Mouse (Mus musculus): Measurements from ENCODE around the gene Phb. TPM values are rescaled to one million over a fixed set of nuclear protein-coding genes. Genes with fewer than 3 reads are reported as not detected.
A peak's percentile ranks its signal among the peaks of the same experiment; 100 is the strongest.

The Phb gene
- polyA plus RNA-seq, 2 experiments, result 124 to 153 TPM

GRCm38 (mm10) chr11:95723287-95723686, 56.5 kb downstream of the Phb start, which contains the start of gene B130006D01Rik:
Gene B130006D01Rik (plus strand): TSS chr11:95723587.
- 76% methylated on average over 5 of the region's 5 CpGs for WGBS (ENCODE audit: insufficient replicate concordance)
- Histone ChIP-seq H3K9ac (replicated peaks) (no peak within 1 kb of the TSS), H3K4me2 (ENCODE audit: low read depth) (no peak within 1 kb of the TSS), H3K27ac (no peak within 1 kb of the TSS), H3K27me3 (ENCODE audit: control insufficient read depth, insufficient read depth, low read length) (no peaks in the 10 kb centered on the region), H3K36me3 (replicated peaks; ENCODE audit: control insufficient read depth, insufficient read depth, low read depth) (no peaks in the 10 kb centered on the region), H3K4me3 (ENCODE audit: insufficient read depth in 1 of 2, low read depth in 2 of 2, low read length in 2 of 2) (no peak within 1 kb of the TSS), H3K4me1 (replicated peaks; ENCODE audit: control insufficient read depth in 2 of 2, insufficient read depth in 2 of 2, low read length in 1 of 2) (peaks cover 0 to 7% of the 10 kb centered on the region in 2 experiments; a peak in 3 of 4 replicates), H3K9me3 (ENCODE audit: control insufficient read depth, low read length) (no peaks in the 10 kb centered on the region)
- TF ChIP-seq CTCF (IDR thresholded peaks at IDR 0.05; ENCODE audit: low read depth) (no peak), EP300 (IDR thresholded peaks at IDR 0.05; ENCODE audit: low read depth) (no peak)
- ATAC-seq (ENCODE audit: insufficient read depth) (no peak), DNase-seq (ENCODE audit: low read depth in 3 of 3, low spot score in 3 of 3) (no peak)

DNA sequence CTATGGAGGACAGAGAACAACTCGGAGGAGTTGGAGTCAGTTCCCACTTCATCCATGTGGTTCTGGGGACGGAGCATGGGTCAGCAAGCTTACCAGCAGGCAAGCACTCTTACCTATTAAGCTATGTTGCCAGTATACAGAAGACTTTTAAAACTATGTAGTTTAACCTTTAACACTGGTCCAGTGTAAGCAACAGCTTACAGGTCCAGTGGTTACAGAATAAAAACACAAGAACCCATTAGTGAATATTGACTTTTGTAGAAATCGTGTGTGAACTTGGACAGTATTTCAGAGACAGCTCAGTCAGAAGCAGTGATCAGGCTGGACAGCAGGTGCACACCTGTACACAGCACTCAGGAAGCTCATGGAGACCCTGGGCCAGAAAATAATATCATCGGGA, 57.7 kb downstream of the Phb start:
- TF ChIP-seq EP300 (IDR thresholded peaks at IDR 0.05; ENCODE audit: low read depth) (no peak), CTCF (IDR thresholded peaks at IDR 0.05; ENCODE audit: low read depth) (no peak)
- no peak overlapping the region for H3K27ac ChIP-seq
- ATAC-seq (ENCODE audit: insufficient read depth), result no peak

GRCm38 (mm10) chr11:95726156-95726555, 59.4 kb downstream of the Phb start:
- Histone ChIP-seq H3K4me2 (ENCODE audit: low read depth) (no peak overlapping the region), H3K36me3 (replicated peaks; ENCODE audit: control insufficient read depth, insufficient read depth, low read depth) (no peaks in the 10 kb centered on the region), H3K27me3 (ENCODE audit: control insufficient read depth, insufficient read depth, low read length) (no peaks in the 10 kb centered on the region), H3K9me3 (ENCODE audit: control insufficient read depth, low read length) (no peaks in the 10 kb centered on the region), H3K4me1 (replicated peaks; ENCODE audit: control insufficient read depth in 2 of 2, insufficient read depth in 2 of 2, low read length in 1 of 2) (peaks cover 3 to 15% of the 10 kb centered on the region in 2 experiments), H3K4me3 (ENCODE audit: insufficient read depth in 1 of 2, low read depth in 2 of 2, low read length in 2 of 2) (no peak overlapping the region), H3K27ac (no peak overlapping the region), H3K9ac (replicated peaks) (no peak overlapping the region)
- DNase-seq (ENCODE audit: low read depth in 3 of 3, low spot score in 3 of 3) (no peak), ATAC-seq (ENCODE audit: insufficient read depth) (no peak)
- WGBS (ENCODE audit: insufficient replicate concordance), result 75% methylated on average over 4 of the region's 4 CpGs
- TF ChIP-seq CTCF (IDR thresholded peaks at IDR 0.05; ENCODE audit: low read depth), result no peak
- no peak for TF ChIP-seq EP300 (IDR thresholded peaks at IDR 0.05; ENCODE audit: low read depth)

More for the DNA sequence above, 57.7 kb downstream of the Phb start:
- no peak overlapping the region for H3K9ac ChIP-seq (replicated peaks)
- 76% methylated on average over 4 of the region's 4 CpGs for WGBS (ENCODE audit: insufficient replicate concordance)
- H3K4me1 ChIP-seq (replicated peaks; ENCODE audit: control insufficient read depth in 2 of 2, insufficient read depth in 2 of 2, low read length in 1 of 2), result peaks cover 3 to 14% of the 10 kb centered on the region in 2 experiments
- no peak for DNase-seq (ENCODE audit: low read depth in 3 of 3, low spot score in 3 of 3)
- H3K27me3 ChIP-seq (ENCODE audit: control insufficient read depth, insufficient read depth, low read length), result no peaks in the 10 kb centered on the region
- H3K4me2 ChIP-seq (ENCODE audit: low read depth), result no peak overlapping the region
- H3K9me3 ChIP-seq (ENCODE audit: control insufficient read depth, low read length), result no peaks in the 10 kb centered on the region
- no peak overlapping the region for H3K4me3 ChIP-seq (ENCODE audit: insufficient read depth in 1 of 2, low read depth in 2 of 2, low read length in 2 of 2)
- H3K36me3 ChIP-seq (replicated peaks; ENCODE audit: control insufficient read depth, insufficient read depth, low read depth), result no peaks in the 10 kb centered on the region

DNA sequence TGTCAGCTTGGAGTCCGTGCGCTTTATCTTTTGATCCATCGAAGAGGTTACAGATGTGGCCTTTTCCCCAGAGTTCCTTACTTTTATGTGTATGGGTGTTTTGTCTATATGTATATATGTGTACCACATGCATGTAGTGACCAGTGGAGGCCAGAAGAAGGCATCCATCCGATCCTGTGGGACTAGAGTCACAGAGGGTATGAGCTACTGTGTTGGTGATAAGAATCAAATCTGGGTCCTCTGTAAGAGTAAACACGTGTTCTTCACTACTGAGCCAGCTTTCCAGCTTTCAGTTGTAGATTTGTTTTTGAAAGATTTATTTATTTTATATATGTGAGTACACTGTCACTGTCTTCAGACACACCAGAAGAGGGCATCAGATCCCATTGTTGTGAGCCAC, 61.2 kb downstream of the Phb start:
- Histone ChIP-seq H3K36me3 (replicated peaks; ENCODE audit: control insufficient read depth, insufficient read depth, low read depth) (no peaks in the 10 kb centered on the region), H3K27ac (no peak overlapping the region), H3K4me1 (replicated peaks; ENCODE audit: control insufficient read depth in 2 of 2, insufficient read depth in 2 of 2, low read length in 1 of 2) (peaks cover 3 to 15% of the 10 kb centered on the region in 2 experiments), H3K9ac (replicated peaks) (no peak overlapping the region), H3K4me3 (ENCODE audit: insufficient read depth in 1 of 2, low read depth in 2 of 2, low read length in 2 of 2) (no peak overlapping the region), H3K27me3 (ENCODE audit: control insufficient read depth, insufficient read depth, low read length) (no peaks in the 10 kb centered on the region), H3K9me3 (ENCODE audit: control insufficient read depth, low read length) (no peaks in the 10 kb centered on the region), H3K4me2 (ENCODE audit: low read depth) (no peak overlapping the region)
- TF ChIP-seq CTCF (IDR thresholded peaks at IDR 0.05; ENCODE audit: low read depth) (no peak), EP300 (IDR thresholded peaks at IDR 0.05; ENCODE audit: low read depth) (no peak)
- no peak for DNase-seq (ENCODE audit: low read depth in 3 of 3, low spot score in 3 of 3)
- WGBS (ENCODE audit: insufficient replicate concordance), result 61% methylated on average over 5 of the region's 5 CpGs
- ATAC-seq (ENCODE audit: insufficient read depth), result no peak

DNA sequence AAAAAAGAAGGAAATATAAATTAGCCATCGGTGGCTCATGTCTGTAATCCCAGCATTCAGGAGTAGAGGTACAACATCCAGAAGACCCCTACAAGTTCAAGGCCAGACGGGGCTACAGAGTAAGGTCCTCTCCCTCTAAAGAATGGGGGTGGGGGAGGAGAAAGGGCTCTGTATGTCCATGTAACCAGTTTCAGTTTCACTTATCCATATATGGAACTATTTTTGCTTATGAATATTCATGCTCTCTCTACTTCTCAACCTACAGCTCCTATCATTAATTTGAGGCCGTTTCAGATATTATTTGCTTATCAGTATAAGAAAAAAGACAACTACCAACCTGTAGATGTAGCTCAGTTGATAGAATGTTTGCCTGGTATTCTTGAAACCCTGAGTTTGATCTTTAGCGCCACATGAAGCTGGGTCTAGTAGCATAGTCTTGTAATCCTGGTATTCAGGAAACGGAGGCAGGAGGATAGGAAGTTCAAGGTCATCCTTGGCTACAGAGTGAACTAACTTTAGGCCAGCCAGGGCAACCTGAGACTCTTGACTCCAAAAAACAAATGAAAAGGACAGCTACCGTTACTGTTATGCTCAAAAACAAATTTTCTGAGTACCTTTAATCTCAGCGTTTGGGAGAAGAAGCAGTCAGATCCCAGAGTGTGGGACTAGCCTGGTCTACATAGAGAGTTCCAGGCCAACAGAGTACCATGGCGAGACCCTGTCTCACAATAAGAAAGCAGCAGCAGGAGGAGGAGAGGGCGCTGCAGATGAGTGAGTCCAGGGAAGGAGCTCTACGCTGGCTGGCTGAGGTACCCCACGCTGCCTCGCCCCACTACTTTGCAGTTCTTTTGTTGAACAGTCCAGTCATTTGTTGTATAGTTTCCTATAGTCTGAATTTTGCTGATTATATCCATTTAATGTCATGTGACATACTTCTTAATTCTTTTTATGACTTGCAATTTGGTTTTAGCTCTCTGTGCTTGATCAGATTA, 62.5 kb downstream of the Phb start:
- TF ChIP-seq EP300 (IDR thresholded peaks at IDR 0.05; ENCODE audit: low read depth) (no peak), CTCF (IDR thresholded peaks at IDR 0.05; ENCODE audit: low read depth) (no peak)
- DNase-seq (ENCODE audit: low read depth in 3 of 3, low spot score in 3 of 3) (no peak), ATAC-seq (ENCODE audit: insufficient read depth) (no peak)
- WGBS (ENCODE audit: insufficient replicate concordance), result 68% methylated on average over 12 of the region's 12 CpGs
- H3K9me3 ChIP-seq (ENCODE audit: control insufficient read depth, low read length), result no peaks in the 10 kb centered on the region
- H3K4me3 ChIP-seq (ENCODE audit: insufficient read depth in 1 of 2, low read depth in 2 of 2, low read length in 2 of 2), result no peak overlapping the region
- H3K4me1 ChIP-seq (replicated peaks; ENCODE audit: control insufficient read depth in 2 of 2, insufficient read depth in 2 of 2, low read length in 1 of 2), result peaks cover 3 to 15% of the 10 kb centered on the region in 2 experiments
- H3K27ac ChIP-seq, result no peak overlapping the region
- H3K27me3 ChIP-seq (ENCODE audit: control insufficient read depth, insufficient read depth, low read length), result no peaks in the 10 kb centered on the region
- no peaks in the 10 kb centered on the region for H3K36me3 ChIP-seq (replicated peaks; ENCODE audit: control insufficient read depth, insufficient read depth, low read depth)
- H3K4me2 ChIP-seq (ENCODE audit: low read depth), result peak overlapping the region; percentile 18; the same call in 1 of the 2 replicates
- H3K9ac ChIP-seq (replicated peaks), result no peak overlapping the region

Other genes starting within 250 kb of the Phb start
- 0.03 and 0.08 TPM in 2 replicates for gene Nxph3, start 152.4 kb upstream of the Phb start, polyA plus RNA-seq (2012; rRNA removed)
- gene Nxph3, start 152.4 kb upstream of the Phb start, polyA plus RNA-seq (2014; fragmentation: Nextera tagmentation; extraction: Ambion mirVana), result not detected in 2 replicates
- 2.1 and 2.3 TPM in 2 replicates for gene Ngfr, start 79.2 kb upstream of the Phb start, polyA plus RNA-seq (2012; rRNA removed)
- gene Ngfr, start 79.2 kb upstream of the Phb start, polyA plus RNA-seq (2014; fragmentation: Nextera tagmentation; extraction: Ambion mirVana), result 1.1 and 1.2 TPM in 2 replicates
- gene Zfp652, start 45.7 kb downstream of the Phb start, polyA plus RNA-seq (2012; rRNA removed), result 5.3 and 5.4 TPM in 2 replicates
- gene Zfp652, start 45.7 kb downstream of the Phb start, polyA plus RNA-seq (2014; fragmentation: Nextera tagmentation; extraction: Ambion mirVana), result 3.2 and 3.7 TPM in 2 replicates
- 0.09 and 0.11 TPM in 2 replicates for gene B130006D01Rik, start 56.6 kb downstream of the Phb start, polyA plus RNA-seq (2012; rRNA removed)
- gene B130006D01Rik, start 56.6 kb downstream of the Phb start, polyA plus RNA-seq (2014; fragmentation: Nextera tagmentation; extraction: Ambion mirVana), result 0.25 and 0.27 TPM in 2 replicates
- gene Phospho1, start 157.5 kb downstream of the Phb start, polyA plus RNA-seq (2012; rRNA removed), result 21.4 and 22.0 TPM in 2 replicates
- 5.7 and 6.6 TPM in 2 replicates for gene Phospho1, start 157.5 kb downstream of the Phb start, polyA plus RNA-seq (2014; fragmentation: Nextera tagmentation; extraction: Ambion mirVana)
- gene Gngt2, start 170.3 kb downstream of the Phb start, polyA plus RNA-seq (2012; rRNA removed), result 6.9 and 13.0 TPM in 2 replicates
- gene Gngt2, start 170.3 kb downstream of the Phb start, polyA plus RNA-seq (2014; fragmentation: Nextera tagmentation; extraction: Ambion mirVana), result 16.5 and 17.5 TPM in 2 replicates
- gene Abi3, start 175.5 kb downstream of the Phb start, polyA plus RNA-seq (2012; rRNA removed), result 4.9 and 6.2 TPM in 2 replicates
- gene Abi3, start 175.5 kb downstream of the Phb start, polyA plus RNA-seq (2014; fragmentation: Nextera tagmentation; extraction: Ambion mirVana), result 2.3 and 3.8 TPM in 2 replicates
- 0.02 TPM in 2 replicates for gene B4galnt2, start 247.9 kb downstream of the Phb start, polyA plus RNA-seq (2012; rRNA removed)
- 0.09 TPM in 1 of 2 replicates, not detected in the other for gene B4galnt2, start 247.9 kb downstream of the Phb start, polyA plus RNA-seq (2014; fragmentation: Nextera tagmentation; extraction: Ambion mirVana)